Mouse (Mus musculus): ENCODE data around the gene Btrc. TPM values are rescaled to one million over a fixed set of nuclear protein-coding genes. Genes with fewer than 3 reads are reported as not detected.

The Btrc gene
- polyA plus RNA-seq, 1 experiment: not detected

DNA sequence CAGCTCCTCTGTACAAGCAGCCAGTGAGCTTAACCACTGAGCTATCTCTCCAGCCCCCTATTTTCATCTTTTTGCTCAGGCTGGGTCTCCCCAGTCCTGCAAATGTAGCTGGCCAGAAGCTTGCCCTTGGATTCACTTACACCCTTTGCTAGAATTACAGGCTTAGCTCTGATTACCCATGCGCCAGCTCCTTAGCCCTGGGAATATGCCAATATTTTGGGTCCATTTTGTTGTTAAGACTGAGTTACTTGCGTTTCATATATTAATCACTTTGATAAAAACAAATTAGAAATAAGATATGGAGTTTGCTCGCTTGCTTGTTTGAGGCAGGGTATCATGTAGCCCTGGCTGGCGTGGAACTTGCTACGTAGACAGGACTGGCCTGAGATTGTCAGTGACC is 74.7 kb downstream of the Btrc start:
- Histone ChIP-seq H3K4me3 (ENCODE audit: insufficient read depth, low read depth, low read length) (no peak overlapping the region), H3K4me1 (ENCODE audit: control insufficient read depth, insufficient read depth, low read length) (0 out of 2 replicates have a peak, but pooled peaks cover 2% of the 10 kb centered on the region), H3K27ac (ENCODE audit: insufficient read depth, low read depth, low read length) (no peak overlapping the region)
- 88% methylated on average over 5 of the region's 5 CpGs for WGBS
- no peak for TF ChIP-seq CTCF (IDR thresholded peaks at IDR 0.05; ENCODE audit: insufficient read depth, low read depth, low read length)
- no peak for TF ChIP-seq POLR2A (IDR thresholded peaks at IDR 0.05; ENCODE audit: insufficient read depth, low read depth, low read length)

DNA sequence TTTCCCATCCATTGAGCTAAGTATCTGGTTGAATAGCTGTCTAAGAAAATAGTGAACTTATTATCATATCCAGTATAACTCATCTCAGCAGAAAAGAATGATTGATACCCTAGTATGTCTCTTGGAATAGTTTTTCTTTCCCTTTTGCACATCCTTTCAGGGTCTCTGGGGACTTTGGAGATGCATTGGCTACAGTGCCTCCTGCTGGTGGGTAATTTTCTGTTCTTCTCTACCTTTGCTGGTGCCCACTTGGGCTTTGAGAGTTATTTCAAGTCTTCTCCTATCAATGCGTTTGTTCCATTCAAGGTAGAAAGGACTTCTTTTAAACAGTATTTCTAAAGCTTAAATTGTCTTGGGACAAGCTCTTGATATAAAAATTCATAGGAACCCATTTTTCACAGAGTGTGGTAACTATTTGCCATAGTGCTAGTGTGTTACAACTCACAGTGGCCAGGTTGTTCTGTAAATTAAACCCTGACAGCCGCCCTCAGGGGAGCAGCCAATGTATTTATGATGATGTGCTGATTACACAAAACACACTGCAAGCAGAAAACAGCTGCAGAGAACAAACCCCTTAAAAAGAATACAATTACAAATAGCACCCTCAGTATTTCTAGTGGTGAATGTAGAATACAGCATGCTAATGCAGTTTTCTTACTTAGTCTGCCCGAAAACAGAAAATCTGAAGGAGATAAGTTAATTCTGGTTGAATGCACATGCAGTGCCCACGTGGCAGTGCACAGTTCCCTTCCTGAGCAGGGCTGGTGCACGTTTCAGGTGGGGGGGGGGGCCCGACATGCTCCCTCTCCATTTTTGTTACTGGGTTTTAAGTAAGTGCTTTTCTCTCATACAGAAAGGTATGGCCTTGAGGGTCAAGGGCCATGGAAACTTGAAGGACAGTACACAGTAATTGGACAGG is 75.7 kb downstream of the Btrc start:
- no peak overlapping the region for H3K4me3 ChIP-seq (ENCODE audit: insufficient read depth, low read depth, low read length)
- no peak for TF ChIP-seq POLR2A (IDR thresholded peaks at IDR 0.05; ENCODE audit: insufficient read depth, low read depth, low read length)
- TF ChIP-seq CTCF (IDR thresholded peaks at IDR 0.05; ENCODE audit: insufficient read depth, low read depth, low read length): no peak
- H3K4me1 ChIP-seq (ENCODE audit: control insufficient read depth, insufficient read depth, low read length): 0 out of 2 replicates have a peak, but pooled peaks cover 2% of the 10 kb centered on the region
- no peak overlapping the region for H3K27ac ChIP-seq (ENCODE audit: insufficient read depth, low read depth, low read length)
- WGBS: 36% methylated on average over 6 of the region's 6 CpGs

DNA sequence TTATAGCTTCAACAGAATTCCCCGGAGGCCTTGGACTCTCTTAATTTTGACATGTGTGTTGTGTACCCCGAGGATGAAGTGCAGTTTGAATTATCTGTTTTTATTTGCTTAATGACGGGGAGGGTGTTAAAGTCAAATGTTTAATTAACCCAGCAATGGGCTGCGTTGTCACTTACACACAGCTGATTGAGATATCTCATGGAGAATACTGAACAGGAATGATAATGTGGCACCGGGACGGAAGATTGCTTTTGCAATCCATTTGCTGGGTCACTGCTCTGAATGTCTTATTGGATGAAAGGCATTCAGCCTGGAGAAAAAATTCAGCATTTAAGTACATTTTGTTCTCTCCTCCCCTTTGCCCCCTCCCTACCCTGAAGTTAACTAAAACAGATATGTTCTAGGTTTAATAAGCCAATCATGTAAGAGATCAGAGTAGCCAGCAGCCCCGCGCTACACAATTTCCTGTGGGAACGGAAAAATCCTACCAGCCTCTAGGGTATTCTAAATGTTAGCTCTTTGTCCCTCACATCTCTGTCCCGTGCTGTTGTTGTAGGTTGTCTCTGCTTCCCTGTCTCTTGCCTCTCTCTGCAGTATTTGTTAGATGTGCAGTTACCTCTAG is 77.1 kb downstream of the Btrc start:
- 64% methylated on average over 10 of the region's 10 CpGs for WGBS

DNA sequence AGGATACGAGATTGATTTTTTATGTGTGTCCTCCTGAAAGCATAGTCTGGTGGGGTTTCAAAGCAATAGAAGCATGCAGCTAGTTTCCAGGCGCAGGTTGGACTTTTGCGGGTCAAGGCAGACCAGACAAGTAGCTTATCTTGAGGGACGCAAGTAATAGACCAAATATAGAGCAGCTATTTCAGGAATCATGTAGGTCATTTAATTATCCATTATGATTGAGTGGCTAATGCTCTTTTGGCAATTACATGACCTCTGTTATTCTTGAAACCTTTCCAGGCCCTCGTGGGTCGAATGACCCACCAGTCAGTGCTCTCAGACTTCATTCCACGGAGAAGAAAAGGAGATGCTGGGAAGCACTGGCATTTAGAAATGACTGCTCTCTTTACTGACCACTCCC is 78.2 kb downstream of the Btrc start:
- Histone ChIP-seq H3K4me3 (ENCODE audit: insufficient read depth, low read depth, low read length) (no peak overlapping the region), H3K27ac (ENCODE audit: insufficient read depth, low read depth, low read length) (no peak overlapping the region), H3K4me1 (ENCODE audit: control insufficient read depth, insufficient read depth, low read length) (0 out of 2 replicates have a peak, but pooled peaks cover 2% of the 10 kb centered on the region)
- WGBS: 69% methylated on average over 7 of the region's 7 CpGs
- no peak for TF ChIP-seq POLR2A (IDR thresholded peaks at IDR 0.05; ENCODE audit: insufficient read depth, low read depth, low read length)

More for the DNA sequence above, 77.1 kb downstream of the Btrc start:
- H3K4me1 ChIP-seq (ENCODE audit: control insufficient read depth, insufficient read depth, low read length): 0 out of 2 replicates have a peak, but pooled peaks cover 2% of the 10 kb centered on the region
- no peak for TF ChIP-seq POLR2A (IDR thresholded peaks at IDR 0.05; ENCODE audit: insufficient read depth, low read depth, low read length)
- TF ChIP-seq CTCF (IDR thresholded peaks at IDR 0.05; ENCODE audit: insufficient read depth, low read depth, low read length): no peak
- no peak overlapping the region for H3K27ac ChIP-seq (ENCODE audit: insufficient read depth, low read depth, low read length)
- H3K4me3 ChIP-seq (ENCODE audit: insufficient read depth, low read depth, low read length): no peak overlapping the region

DNA sequence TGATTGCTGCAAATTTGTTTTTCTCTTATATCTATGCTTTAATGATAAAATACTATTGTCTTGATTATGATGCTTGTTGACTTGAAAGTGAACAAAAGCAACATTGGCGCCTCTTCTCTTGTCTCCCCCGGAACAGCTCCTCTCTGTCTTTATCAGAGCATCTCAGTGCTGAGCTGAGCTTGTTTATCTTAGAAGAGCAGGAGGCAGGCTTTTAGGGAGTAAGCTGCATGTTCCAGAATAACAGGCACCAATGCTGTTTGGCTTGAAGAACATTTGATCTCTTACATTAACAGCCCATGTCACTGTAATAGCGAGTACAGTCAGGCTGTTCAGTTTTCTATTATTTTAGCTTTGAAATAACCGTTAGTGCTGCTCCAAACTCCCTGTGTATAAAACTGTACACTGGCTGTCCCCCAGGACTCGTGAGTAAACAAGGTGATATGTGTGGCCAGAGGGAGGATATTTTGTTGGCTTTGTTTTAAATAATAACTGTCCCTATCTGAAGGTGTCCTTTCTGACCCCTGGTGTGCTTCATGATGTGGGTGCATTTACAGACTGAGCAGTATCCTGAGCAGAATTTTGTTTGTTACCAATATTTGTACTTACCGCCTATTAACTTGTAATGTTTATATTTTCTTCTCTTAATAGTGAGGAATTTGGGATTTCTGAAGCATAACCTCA is 81.9 kb downstream of the Btrc start:
- no peak for TF ChIP-seq POLR2A (IDR thresholded peaks at IDR 0.05; ENCODE audit: insufficient read depth, low read depth, low read length)
- no peak for TF ChIP-seq CTCF (IDR thresholded peaks at IDR 0.05; ENCODE audit: insufficient read depth, low read depth, low read length)
- no peak overlapping the region for H3K27ac ChIP-seq (ENCODE audit: insufficient read depth, low read depth, low read length)
- no peak overlapping the region for H3K4me3 ChIP-seq (ENCODE audit: insufficient read depth, low read depth, low read length)
- H3K4me1 ChIP-seq (ENCODE audit: control insufficient read depth, insufficient read depth, low read length): no peaks in the 10 kb centered on the region
- WGBS: 69% methylated on average over 6 of the region's 6 CpGs

DNA sequence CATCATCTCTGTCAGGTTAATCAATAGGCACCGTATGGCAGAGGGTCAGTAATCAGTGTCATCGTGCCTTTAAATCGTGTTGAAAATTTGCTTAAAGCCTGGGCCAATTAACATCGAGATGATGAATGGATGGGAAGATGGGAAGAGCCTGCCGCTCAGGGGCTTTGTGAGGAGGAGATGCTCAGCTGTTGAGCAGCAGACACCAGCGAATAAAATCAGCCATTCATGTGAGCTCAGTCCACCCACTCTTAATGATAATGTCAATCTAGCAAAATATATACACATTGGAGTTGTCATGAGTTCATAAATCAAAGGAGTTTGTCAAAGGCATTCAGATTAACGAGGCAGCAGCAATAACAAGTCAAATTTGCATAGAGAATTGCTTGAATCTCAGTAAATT is 83.1 kb downstream of the Btrc start:
- H3K4me1 ChIP-seq (ENCODE audit: control insufficient read depth, insufficient read depth, low read length): no peaks in the 10 kb centered on the region
- H3K27ac ChIP-seq (ENCODE audit: insufficient read depth, low read depth, low read length): no peak overlapping the region
- WGBS: 56% methylated on average over 7 of the region's 7 CpGs
- TF ChIP-seq POLR2A (IDR thresholded peaks at IDR 0.05; ENCODE audit: insufficient read depth, low read depth, low read length) (no peak), CTCF (IDR thresholded peaks at IDR 0.05; ENCODE audit: insufficient read depth, low read depth, low read length) (no peak)
- no peak overlapping the region for H3K4me3 ChIP-seq (ENCODE audit: insufficient read depth, low read depth, low read length)

DNA sequence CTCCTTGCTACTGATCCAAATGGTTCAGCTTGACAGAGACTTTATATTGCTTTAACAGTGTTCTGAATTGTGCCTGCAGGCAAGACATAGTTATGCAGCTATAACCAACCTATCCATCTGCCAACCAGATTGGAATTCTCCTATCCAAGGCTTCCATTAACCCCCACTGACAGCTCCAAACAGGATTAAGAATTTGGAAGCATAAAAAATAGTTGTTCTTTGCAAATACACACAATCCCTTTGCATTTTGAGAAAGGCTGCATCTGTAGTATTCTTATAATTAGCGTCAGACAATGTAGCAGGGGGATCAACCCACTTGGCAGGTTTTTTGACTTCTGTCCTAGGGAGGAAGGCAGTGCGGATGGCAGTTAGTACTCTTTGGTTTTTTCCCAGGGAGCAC is 83.7 kb downstream of the Btrc start:
- Histone ChIP-seq H3K4me1 (ENCODE audit: control insufficient read depth, insufficient read depth, low read length) (no peaks in the 10 kb centered on the region), H3K4me3 (ENCODE audit: insufficient read depth, low read depth, low read length) (no peak overlapping the region), H3K27ac (ENCODE audit: insufficient read depth, low read depth, low read length) (no peak overlapping the region)
- 66% methylated on average over 2 of the region's 2 CpGs for WGBS
- no peak for TF ChIP-seq CTCF (IDR thresholded peaks at IDR 0.05; ENCODE audit: insufficient read depth, low read depth, low read length)
- no peak for TF ChIP-seq POLR2A (IDR thresholded peaks at IDR 0.05; ENCODE audit: insufficient read depth, low read depth, low read length)

DNA sequence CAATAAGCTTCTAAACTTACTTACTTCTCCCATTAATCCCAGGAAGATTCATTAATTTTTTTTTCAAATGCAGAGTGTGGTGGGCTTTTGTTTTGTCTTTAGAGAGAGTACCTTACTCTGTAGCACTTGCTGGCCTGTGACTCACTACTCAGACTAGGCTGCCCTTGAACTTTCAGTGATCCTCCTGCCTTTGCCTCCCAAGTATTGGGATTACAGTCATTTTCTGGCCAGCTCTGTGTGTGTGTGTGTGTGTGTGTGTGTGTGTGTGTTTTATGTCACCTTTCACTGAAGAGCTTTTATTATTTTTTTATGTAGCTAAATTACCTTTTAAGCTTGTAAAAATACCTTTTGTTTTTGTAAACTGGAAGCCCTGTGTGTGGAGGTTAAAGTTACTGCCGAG is 84.4 kb downstream of the Btrc start:
- Histone ChIP-seq H3K4me1 (ENCODE audit: control insufficient read depth, insufficient read depth, low read length) (no peaks in the 10 kb centered on the region), H3K4me3 (ENCODE audit: insufficient read depth, low read depth, low read length) (no peak overlapping the region), H3K27ac (ENCODE audit: insufficient read depth, low read depth, low read length) (no peak overlapping the region)
- TF ChIP-seq CTCF (IDR thresholded peaks at IDR 0.05; ENCODE audit: insufficient read depth, low read depth, low read length) (no peak), POLR2A (IDR thresholded peaks at IDR 0.05; ENCODE audit: insufficient read depth, low read depth, low read length) (no peak)
- 81% methylated on average over 1 of the region's 1 CpGs for WGBS

DNA sequence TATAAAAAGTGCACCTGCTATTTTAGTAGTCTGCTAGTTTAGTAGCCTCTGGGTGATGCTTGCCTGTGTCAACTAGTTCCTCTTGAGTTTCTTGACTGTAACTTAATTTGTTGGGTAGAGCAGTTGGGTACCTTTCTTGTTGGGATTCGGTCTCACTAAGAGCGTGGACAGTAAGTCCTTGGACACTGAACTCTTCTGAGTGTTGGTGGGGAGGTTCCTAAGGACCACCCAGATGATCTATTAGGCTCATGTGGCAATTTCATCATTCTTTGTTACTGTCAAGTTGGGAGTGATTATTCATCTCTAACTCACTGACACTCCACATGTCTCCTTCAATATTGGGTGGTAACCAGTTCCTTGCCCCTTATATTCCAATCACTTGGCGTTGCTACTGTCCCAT is 90.9 kb downstream of the Btrc start:
- no peak overlapping the region for H3K4me3 ChIP-seq (ENCODE audit: insufficient read depth, low read depth, low read length)
- 95% methylated on average over 3 of the region's 3 CpGs for WGBS
- TF ChIP-seq POLR2A (IDR thresholded peaks at IDR 0.05; ENCODE audit: insufficient read depth, low read depth, low read length) (no peak), CTCF (IDR thresholded peaks at IDR 0.05; ENCODE audit: insufficient read depth, low read depth, low read length) (no peak)
- no peak overlapping the region for H3K27ac ChIP-seq (ENCODE audit: insufficient read depth, low read depth, low read length)
- H3K4me1 ChIP-seq (ENCODE audit: control insufficient read depth, insufficient read depth, low read length): peaks cover 5% of the 10 kb centered on the region; the same call in 1 of the 2 replicates

Data from olfactory bulb, adult 2 months (tissue).